Mouse (Mus musculus) CH12.LX (cell line): Measurements from ENCODE around the gene Spsb4. TPM values are rescaled to one million over a fixed set of nuclear protein-coding genes. Genes with fewer than 3 reads are reported as not detected.

Experiments used
- DNase-seq: peaks from one replicate; pipeline ENCODE4 v3.0.0-alpha.2; 2013; ENCODE audit errors: extremely low read depth
- H3K27ac ChIP-seq: 2 replicates; pipeline ENCODE4 v1.5.1; 2012; ENCODE audit warnings: low read depth, mild to moderate bottlenecking, control low read depth, moderate library complexity; ENCODE audit not compliant: insufficient read depth
- H3K27me3 ChIP-seq: replicated peaks from 2 replicates; pipeline ENCODE3; 2012; ENCODE audit warnings: inconsistent platforms
- H3K36me3 ChIP-seq, 2 experiments: replicated peaks in 1 of 2; 2 replicates each; pipeline versions ENCODE3 to v1.6.1; 2012; ENCODE audit warnings: inconsistent platforms in 1 of 2, low read length in 1 of 2, mild to moderate bottlenecking in 1 of 2, mixed read lengths in 1 of 2, moderate library complexity in 1 of 2; ENCODE audit not compliant: control insufficient read depth in 1 of 2, insufficient read depth in 1 of 2
- H3K4me1 ChIP-seq, 2 experiments: 2 replicates each; pipeline ENCODE4 v1.6.1; 2012; ENCODE audit warnings: inconsistent platforms in 1 of 2, moderate library complexity in 1 of 2; ENCODE audit not compliant: insufficient read depth in 2 of 2, control insufficient read depth in 1 of 2
- H3K4me2 ChIP-seq: 2 replicates; pipeline ENCODE4 v1.6.1; 2012; ENCODE audit warnings: low read depth, mild to moderate bottlenecking, control low read depth; ENCODE audit not compliant: poor library complexity, insufficient read depth, severe bottlenecking
- H3K4me3 ChIP-seq, 3 experiments: fragments of 150-350 bp in 1 of 3; sonication (generic) in 1 of 3; replicated peaks in 1 of 3; 2 replicates each; pipeline versions ENCODE3 to v1.5.1; 2011 to 2012; ENCODE audit warnings: low read depth in 2 of 3, low read length in 2 of 3, mild to moderate bottlenecking in 2 of 3, moderate library complexity in 2 of 3, control low read depth in 1 of 3, improper control_type of control experiment in 1 of 3, inconsistent platforms in 1 of 3, mixed read lengths in 1 of 3; ENCODE audit not compliant: poor library complexity in 1 of 3
- H3K79me2 ChIP-seq: replicated peaks from 2 replicates; pipeline ENCODE4 v1.6.1; 2012; ENCODE audit warnings: mild to moderate bottlenecking, moderate library complexity; ENCODE audit not compliant: control insufficient read depth, poor library complexity, insufficient read depth, severe bottlenecking; ENCODE audit errors: extremely low read depth
- H3K9ac ChIP-seq: 2 replicates; pipeline ENCODE4 v1.6.1; 2012; ENCODE audit warnings: low read depth, mild to moderate bottlenecking, control low read depth, moderate library complexity; ENCODE audit not compliant: insufficient read depth
- H3K9me3 ChIP-seq: replicated peaks from 2 replicates; pipeline ENCODE3; 2012; ENCODE audit warnings: low read length, inconsistent platforms, mixed read lengths
- CHD1 ChIP-seq: IDR thresholded peaks from 2 replicates; pipeline ENCODE4 v1.6.1; 2012; ENCODE audit warnings: low read depth, low read length, improper control_type of control experiment, inconsistent platforms
- CHD2 ChIP-seq: IDR thresholded peaks from 2 replicates; pipeline ENCODE4 v1.6.1; 2011; ENCODE audit warnings: low read length, improper control_type of control experiment
- CTCF ChIP-seq, 2 experiments: IDR thresholded peaks in 1 of 2; conservative IDR thresholded peaks in 1 of 2; 2 replicates each; pipeline ENCODE4 v1.5.1; 2011 to 2012; ENCODE audit warnings: low read depth in 2 of 2, low read length in 2 of 2, improper control_type of control experiment in 1 of 2, inconsistent platforms in 1 of 2, mild to moderate bottlenecking in 1 of 2, moderate library complexity in 1 of 2
- ETS1 ChIP-seq: conservative IDR thresholded peaks from 2 replicates; pipeline ENCODE4 v1.6.1; 2012; ENCODE audit warnings: low read depth, mild to moderate bottlenecking, inconsistent platforms, low read length, improper control_type of control experiment, moderate library complexity
- GABPA ChIP-seq: IDR thresholded peaks from 2 replicates; pipeline ENCODE4 v1.6.1; 2012; ENCODE audit warnings: low read depth, low read length, improper control_type of control experiment, inconsistent platforms; ENCODE audit not compliant: insufficient replicate concordance
- HCFC1 ChIP-seq: IDR thresholded peaks from 2 replicates; pipeline ENCODE4 v1.6.1; 2012; ENCODE audit warnings: low read depth, mild to moderate bottlenecking, inconsistent platforms, low read length, improper control_type of control experiment
- IRF4 ChIP-seq: IDR thresholded peaks from 2 replicates; pipeline ENCODE4 v1.6.1; 2014; ENCODE audit warnings: low read depth, mild to moderate bottlenecking, inconsistent platforms, low read length, improper control_type of control experiment
- MAX ChIP-seq: IDR thresholded peaks from 2 replicates; pipeline ENCODE4 v1.6.1; 2011; ENCODE audit warnings: low read length, improper control_type of control experiment
- MEF2A ChIP-seq: IDR thresholded peaks from 2 replicates; pipeline ENCODE4 v1.6.1; 2014; ENCODE audit warnings: low read depth, mild to moderate bottlenecking, inconsistent platforms, low read length, improper control_type of control experiment, borderline replicate concordance
- MXI1 ChIP-seq: IDR thresholded peaks from 2 replicates; pipeline ENCODE4 v1.6.1; 2011; ENCODE audit warnings: mild to moderate bottlenecking, low read depth, low read length, improper control_type of control experiment
- NRF1 ChIP-seq: IDR thresholded peaks from 2 replicates; pipeline ENCODE4 v1.6.1; 2014; ENCODE audit warnings: low read depth, mild to moderate bottlenecking, inconsistent platforms, low read length, improper control_type of control experiment, moderate library complexity
- POLR2A ChIP-seq: IDR thresholded peaks from 2 replicates; pipeline ENCODE4 v1.6.1; 2011; ENCODE audit warnings: low read depth, mild to moderate bottlenecking, improper control_type of control experiment, low read length
- POLR2AphosphoS2 ChIP-seq: IDR thresholded peaks from 2 replicates; pipeline ENCODE4 v1.6.1; 2011; ENCODE audit warnings: low read depth, low read length, improper control_type of control experiment
- RAD21 ChIP-seq: IDR thresholded peaks from 2 replicates; pipeline ENCODE4 v1.6.1; 2011; ENCODE audit warnings: low read depth, mild to moderate bottlenecking, low read length, improper control_type of control experiment, moderate library complexity
- SMC3 ChIP-seq: IDR thresholded peaks from 2 replicates; pipeline ENCODE4 v1.6.1; 2011; ENCODE audit warnings: low read depth, low read length, improper control_type of control experiment
- TBP ChIP-seq: conservative IDR thresholded peaks from 2 replicates; pipeline ENCODE4 v1.6.1; 2011; ENCODE audit warnings: low read depth, low read length, improper control_type of control experiment
- TCF12 ChIP-seq: IDR thresholded peaks from 2 replicates; pipeline ENCODE4 v1.6.1; 2014; ENCODE audit warnings: low read depth, mild to moderate bottlenecking, inconsistent platforms, low read length, improper control_type of control experiment
- UBTF ChIP-seq: IDR thresholded peaks from 2 replicates; pipeline ENCODE4 v1.6.1; 2012; ENCODE audit warnings: low read depth, mild to moderate bottlenecking, inconsistent platforms, low read length, improper control_type of control experiment, moderate library complexity
- USF1 ChIP-seq: IDR thresholded peaks from 2 replicates; pipeline ENCODE4 v1.6.1; 2014; ENCODE audit warnings: low read depth, mild to moderate bottlenecking, inconsistent platforms, low read length, improper control_type of control experiment
- ZC3H11A ChIP-seq: IDR thresholded peaks from 2 replicates; pipeline ENCODE4 v1.6.1; 2012; ENCODE audit warnings: low read depth, mild to moderate bottlenecking, inconsistent platforms, low read length, improper control_type of control experiment
- ZMIZ1 ChIP-seq: IDR thresholded peaks from 2 replicates; pipeline ENCODE4 v1.6.1; 2012; ENCODE audit warnings: low read depth, mild to moderate bottlenecking, inconsistent platforms, low read length, improper control_type of control experiment
- dilution Hi-C: fragments of 300-500 bp; cut with MboI; formaldehyde crosslinking; loops from 2 replicates; pipeline ENCODE4 v1.14.3; 2020; ENCODE audit warnings: low sequenced_read_pairs; ENCODE audit not compliant: extremely low pct_unique_long_range_greater_than_20kb, extremely low pct_ligation_motif_present
- in situ Hi-C: fragments of 300-500 bp; cut with MboI; formaldehyde crosslinking; loops from 3 replicates; pipeline ENCODE4 v1.14.3; 2019; ENCODE audit warnings: low sequenced_read_pairs, low pct_ligation_motif_present, low pct_unique_long_range_greater_than_20kb, mixed read lengths
- polyA plus RNA-seq: library from polyadenylated mRNA; unstranded; fragments of >175 nt; gene quantifications from 2 replicates; pipeline ENCODE4 v1.2.1, GENCODE M21; 2012; ENCODE audit warnings: low read depth; ENCODE audit not compliant: insufficient read length
- total RNA-seq, 2 experiments: library from RNA; depleted of rRNA; stranded (reverse); fragments of 300-350 nt in 1 of 2; fragments of >200 nt in 1 of 2; gene quantifications; 2 replicates each; pipeline ENCODE4 v1.2.3; 2012 to 2014

Spsb4 gene
- total and polyA plus RNA-seq, 3 experiments: not detected

DNA sequence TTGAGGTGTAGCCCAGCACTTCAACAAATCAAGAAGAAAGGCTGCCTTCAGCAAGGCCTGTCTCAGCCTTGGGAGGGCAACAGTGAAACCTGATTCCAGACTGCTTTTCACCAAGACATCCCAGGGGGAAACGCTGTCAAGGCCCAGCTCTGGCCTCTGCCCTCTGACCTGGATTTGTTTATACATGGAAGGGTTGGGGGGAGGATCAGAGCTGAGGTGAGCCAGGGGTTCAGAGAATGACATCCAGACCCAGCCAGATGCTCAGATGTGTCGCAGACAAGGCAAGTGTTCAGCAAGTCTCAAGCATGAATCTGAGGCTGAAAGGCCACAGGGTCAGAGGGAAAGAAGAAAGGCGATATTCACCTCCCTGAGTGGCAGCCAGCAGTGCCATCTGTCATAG lies 36.3 kb downstream of the Spsb4 start:
- no peak for TF ChIP-seq POLR2AphosphoS2
- TF ChIP-seq MXI1: no peak
- no peak for TF ChIP-seq UBTF
- no peak for TF ChIP-seq POLR2A
- no peak for TF ChIP-seq CHD2
- no peak for TF ChIP-seq CHD1
- TF ChIP-seq ETS1: no peak
- no peak for TF ChIP-seq SMC3
- TF ChIP-seq USF1: no peak
- no peak for TF ChIP-seq IRF4
- no peak for TF ChIP-seq CTCF (conservative IDR thresholded peaks at IDR 0.05 in 1 of 2, IDR thresholded peaks at IDR 0.05 in 1 of 2; ENCODE audit: low read depth in 2 of 2, low read length in 2 of 2)
- no peak for TF ChIP-seq GABPA
- no peak for TF ChIP-seq NRF1
- no peak for TF ChIP-seq MEF2A
- no peak for TF ChIP-seq TCF12
- TF ChIP-seq MAX: no peak
- H3K4me2 ChIP-seq: no peak overlapping the region
- H3K27me3 ChIP-seq: peaks cover 38% of the 10 kb centered on the region
- H3K36me3 ChIP-seq: no peaks in the 10 kb centered on the region
- no peaks in the 10 kb centered on the region for H3K9me3 ChIP-seq
- H3K27ac ChIP-seq: no peak overlapping the region
- no peak for DNase-seq
- dilution Hi-C loops: no loop called here
- H3K4me1 ChIP-seq: no peaks in the 10 kb centered on the region
- no peak overlapping the region for H3K9ac ChIP-seq
- H3K4me3 ChIP-seq: no peak overlapping the region
- no peaks in the 10 kb centered on the region for H3K79me2 ChIP-seq
- in situ Hi-C loops: no loop called here

GRCm38 (mm10) chr9:96981836-96982235 lies 36.8 kb downstream of the Spsb4 start:
- no peaks in the 10 kb centered on the region for H3K4me1 ChIP-seq
- TF ChIP-seq HCFC1: no peak
- TF ChIP-seq GABPA: no peak
- TF ChIP-seq USF1: no peak
- TF ChIP-seq ZC3H11A: no peak
- no peak for TF ChIP-seq CHD1
- TF ChIP-seq TBP: no peak
- TF ChIP-seq UBTF: no peak
- TF ChIP-seq POLR2A: no peak
- no peak for TF ChIP-seq NRF1
- TF ChIP-seq ZMIZ1: no peak
- TF ChIP-seq RAD21: no peak
- no peak for DNase-seq
- H3K79me2 ChIP-seq: no peaks in the 10 kb centered on the region
- H3K36me3 ChIP-seq: no peaks in the 10 kb centered on the region
- no peak overlapping the region for H3K27ac ChIP-seq
- H3K27me3 ChIP-seq: peaks cover 39% of the 10 kb centered on the region
- no peak overlapping the region for H3K9ac ChIP-seq
- H3K4me2 ChIP-seq: no peak overlapping the region
- in situ Hi-C loops (no loop called here), dilution Hi-C loops (no loop called here)
- no peak overlapping the region for H3K4me3 ChIP-seq
- no peaks in the 10 kb centered on the region for H3K9me3 ChIP-seq
